Mouse (Mus musculus) thymus, postnatal 36 days (tissue): Measurements from ENCODE around the gene Lmo4.

Source experiments
- DNase-seq, 2 experiments: peaks; one replicate each; pipeline ENCODE4 v3.0.0; 2022; ENCODE audit warnings: mixed read lengths in 2 of 2

Gene Lmo4

DNA sequence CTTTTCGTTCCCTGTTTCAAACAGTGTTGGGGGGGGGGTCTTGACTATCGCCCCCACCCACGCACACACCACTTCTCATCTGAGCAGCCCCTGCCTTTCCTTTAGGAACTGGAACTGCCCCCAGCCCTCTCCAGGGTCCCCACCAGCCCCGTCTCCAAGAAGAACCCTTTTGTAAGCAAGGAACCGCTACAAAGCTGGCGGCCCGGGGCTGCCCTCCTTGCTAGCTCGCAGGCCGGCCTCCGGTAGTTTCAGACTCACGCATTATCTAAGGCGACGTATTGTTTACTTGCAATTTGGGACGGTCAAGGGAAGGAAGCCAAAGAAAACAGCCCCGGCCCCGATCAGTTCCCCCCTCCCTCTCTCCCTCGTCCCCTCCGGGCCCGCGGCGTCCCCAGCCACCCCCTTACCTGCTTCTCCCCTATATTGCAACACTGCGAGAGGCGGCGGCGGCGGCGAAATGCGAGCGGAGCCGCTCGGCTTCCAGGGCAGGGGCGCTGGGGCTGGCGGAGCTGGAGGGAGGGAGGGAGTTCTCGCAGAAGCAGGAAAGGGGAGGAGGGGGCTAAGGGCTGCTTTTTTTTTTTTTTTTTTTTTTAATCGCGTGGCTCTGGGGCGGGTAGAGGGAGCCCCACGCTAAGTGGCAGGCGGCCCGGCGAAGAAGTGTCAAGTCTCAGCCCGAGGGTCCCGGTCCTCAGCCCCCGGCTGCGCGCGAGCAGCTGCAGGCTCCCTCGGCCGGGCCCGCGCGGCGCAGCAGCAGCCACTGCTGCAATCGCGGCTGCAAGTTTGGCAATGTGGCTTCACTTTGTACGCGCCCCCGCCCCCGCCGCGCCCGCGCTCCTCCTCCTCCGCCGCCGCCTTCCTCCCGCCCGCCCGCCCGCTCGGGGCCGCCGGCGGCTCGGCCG, at the start of gene Lmo4:
Gene Lmo4, minus strand, starts transcription at position 808 of the 899 bp plus-strand sequence.
- peak; percentile 89 to 91 for DNase-seq

DNA sequence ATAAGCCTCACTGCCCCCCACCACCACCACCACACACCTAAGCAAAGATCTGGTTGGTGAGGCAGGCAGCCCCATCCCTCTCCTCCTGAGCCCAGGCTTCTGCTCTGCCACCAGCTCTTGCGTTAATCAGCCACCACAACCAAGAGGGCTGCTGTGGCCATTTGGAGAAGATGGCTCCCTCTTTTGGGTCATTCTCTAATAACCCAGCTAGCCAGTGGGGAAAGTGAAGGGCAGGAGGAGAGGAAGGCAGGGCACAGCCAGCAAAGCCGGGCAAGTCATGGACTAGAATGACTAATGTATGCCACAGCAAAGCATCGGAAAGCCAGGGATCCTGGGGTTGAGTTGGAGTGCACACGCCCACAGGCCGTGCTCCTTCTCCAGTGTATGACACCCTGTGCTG, 49.3 kb upstream of the Lmo4 start:
- no peak for DNase-seq

DNA sequence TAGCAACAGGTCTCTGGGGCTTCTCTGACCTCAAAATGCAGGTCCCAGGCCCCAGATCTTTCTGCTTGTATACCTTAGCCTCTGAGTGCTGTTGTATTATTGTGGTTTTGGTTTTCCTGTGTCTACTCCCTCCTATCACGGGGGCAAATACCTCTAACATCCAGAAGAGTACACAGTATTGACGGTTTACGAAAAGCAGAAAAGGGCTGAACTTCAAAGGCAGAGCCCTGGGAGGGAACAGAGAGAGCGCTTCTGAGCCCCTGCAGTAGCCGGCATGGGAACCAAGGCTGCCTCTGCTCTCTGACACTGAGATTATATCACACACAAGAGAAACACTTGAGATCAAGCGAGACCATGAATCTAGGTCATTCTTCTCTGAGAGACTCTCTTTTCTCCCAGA, 48.0 kb upstream of the Lmo4 start:
- DNase-seq: peak; percentile 41 to 62

DNA sequence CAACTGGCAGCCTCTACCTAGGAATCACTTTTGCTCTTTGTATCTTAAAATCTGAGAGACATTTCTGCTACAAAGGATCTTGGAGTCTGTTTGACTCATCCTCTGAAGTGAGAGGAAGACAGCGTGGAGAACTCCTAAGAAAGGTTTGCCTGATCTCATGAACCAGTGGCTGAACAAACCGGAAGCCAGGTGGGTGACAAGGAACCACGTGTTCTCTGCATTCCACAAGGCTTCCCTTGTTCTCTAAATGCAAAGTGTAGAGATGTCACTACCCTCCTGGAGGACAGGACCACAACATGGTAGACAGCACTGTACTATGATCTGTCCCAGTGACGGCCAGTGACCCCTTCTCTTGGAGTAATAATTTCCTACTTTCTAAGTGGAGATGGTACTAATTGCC, 47.1 kb upstream of the Lmo4 start:
- DNase-seq: no peak

DNA sequence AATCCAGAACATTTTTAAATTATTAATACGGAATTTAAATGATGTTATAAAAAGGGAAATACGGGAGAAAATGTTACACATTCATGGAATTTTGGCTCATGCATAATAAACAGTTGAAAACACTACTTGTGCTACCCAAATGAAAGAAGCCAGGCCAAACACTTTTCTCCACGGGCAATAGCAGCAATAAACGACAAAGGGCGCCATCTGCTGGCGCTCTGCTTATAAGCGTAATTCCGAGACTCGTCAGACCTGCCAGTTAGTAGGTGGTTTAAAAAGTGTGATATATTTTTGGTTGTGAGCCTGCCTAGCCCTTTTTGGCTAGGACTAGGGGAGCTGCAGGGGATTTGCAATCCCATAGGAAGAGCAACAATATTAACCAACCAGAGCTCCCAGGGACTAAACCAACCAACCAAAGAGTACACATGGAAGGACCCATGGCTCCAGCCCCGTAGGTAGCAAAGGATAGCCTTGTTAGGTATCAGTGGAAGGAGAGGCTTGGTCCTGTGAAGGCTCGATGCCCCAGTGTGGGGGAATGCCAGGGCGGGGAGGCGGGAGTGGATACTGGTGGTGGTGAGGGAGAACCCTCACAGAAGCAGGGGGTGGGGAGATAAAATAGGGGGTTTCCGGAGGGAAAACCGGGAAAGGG, 37.1 kb upstream of the Lmo4 start:
- DNase-seq: peak; percentile 75 to 78

DNA sequence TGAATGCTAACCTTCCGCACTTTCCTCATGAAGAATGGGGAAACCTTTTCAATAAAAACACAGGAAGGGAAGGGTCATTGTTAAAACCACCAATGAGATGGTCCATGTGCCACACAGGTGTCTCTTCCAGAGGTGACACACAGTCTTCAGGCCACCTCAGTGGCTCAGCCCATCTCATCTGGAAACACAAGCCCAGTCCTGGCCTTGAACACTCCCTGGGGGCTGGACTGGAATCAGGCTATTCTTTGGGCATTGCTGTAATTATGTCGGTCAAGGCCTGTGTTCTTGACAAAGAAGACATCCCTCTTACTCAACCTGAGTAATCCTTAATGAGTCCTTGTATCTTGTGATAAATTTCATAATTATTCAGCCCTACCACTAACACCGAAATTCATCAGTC, 36.1 kb upstream of the Lmo4 start:
- no peak for DNase-seq

GRCm38 (mm10) chr3:144238482-144238881, 33.5 kb upstream of the Lmo4 start:
- DNase-seq: no peak

GRCm38 (mm10) chr3:144232347-144233008, 27.5 kb upstream of the Lmo4 start:
- DNase-seq: no peak

- DNase-seq: no peak
Observed at GRCm38 (mm10) chr3:144231931-144232330, 26.9 kb upstream of the Lmo4 start.

GRCm38 (mm10) chr3:144231419-144231818, 26.4 kb upstream of the Lmo4 start:
- no peak for DNase-seq

GRCm38 (mm10) chr3:144230016-144230415, 25.0 kb upstream of the Lmo4 start:
- DNase-seq: no peak

- DNase-seq: no peak
Observed at GRCm38 (mm10) chr3:144229312-144229711, 24.3 kb upstream of the Lmo4 start.

GRCm38 (mm10) chr3:144225456-144226240, 20.6 kb upstream of the Lmo4 start:
- DNase-seq: no peak

GRCm38 (mm10) chr3:144224594-144224993, 19.6 kb upstream of the Lmo4 start:
- no peak for DNase-seq

GRCm38 (mm10) chr3:144223377-144224105, 18.5 kb upstream of the Lmo4 start:
- no peak for DNase-seq

DNA sequence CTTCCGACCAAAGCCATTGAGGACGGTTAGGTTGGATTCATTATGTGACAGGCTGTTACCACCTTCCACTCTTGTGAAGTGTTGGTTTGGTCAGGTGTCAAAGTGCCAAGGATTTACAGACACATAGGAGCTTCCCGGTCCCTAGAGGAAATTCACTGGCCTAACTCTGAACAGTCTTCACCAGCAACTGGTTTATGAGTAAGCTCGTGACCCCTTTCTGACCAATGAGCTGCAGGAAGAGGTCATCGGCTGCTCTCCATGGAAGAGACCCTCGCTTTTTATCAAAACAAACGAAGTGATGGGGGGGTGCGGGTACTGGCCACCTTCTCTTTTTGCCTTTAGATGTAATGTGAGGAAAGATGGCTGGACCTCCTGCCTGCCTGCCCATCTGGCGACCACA, 17.4 kb upstream of the Lmo4 start:
- no peak for DNase-seq

DNA sequence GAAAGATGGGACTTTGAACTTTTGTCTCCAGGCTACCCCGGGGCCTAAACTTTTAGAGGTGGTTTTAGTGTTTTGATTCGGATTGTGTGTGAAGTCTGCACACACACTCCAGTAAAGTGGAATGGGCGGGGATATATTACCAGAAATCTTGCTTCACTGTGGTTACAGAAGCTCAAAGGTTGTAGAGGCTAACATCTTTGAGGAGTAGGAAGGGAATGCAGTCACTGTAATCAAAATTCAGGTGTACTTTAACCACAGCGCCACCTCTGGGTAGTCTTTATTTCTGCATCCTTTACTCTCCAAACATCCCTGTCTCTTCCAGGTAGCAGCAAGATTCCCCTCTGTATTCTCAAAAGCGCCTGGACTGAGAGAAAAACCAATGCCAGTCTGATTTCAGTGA, 2.5 kb upstream of the Lmo4 start:
- peak; percentile 42 to 61 for DNase-seq

- no peak for DNase-seq
Observed at GRCm38 (mm10) chr3:144206942-144207341, 1.9 kb upstream of the Lmo4 start.

DNA sequence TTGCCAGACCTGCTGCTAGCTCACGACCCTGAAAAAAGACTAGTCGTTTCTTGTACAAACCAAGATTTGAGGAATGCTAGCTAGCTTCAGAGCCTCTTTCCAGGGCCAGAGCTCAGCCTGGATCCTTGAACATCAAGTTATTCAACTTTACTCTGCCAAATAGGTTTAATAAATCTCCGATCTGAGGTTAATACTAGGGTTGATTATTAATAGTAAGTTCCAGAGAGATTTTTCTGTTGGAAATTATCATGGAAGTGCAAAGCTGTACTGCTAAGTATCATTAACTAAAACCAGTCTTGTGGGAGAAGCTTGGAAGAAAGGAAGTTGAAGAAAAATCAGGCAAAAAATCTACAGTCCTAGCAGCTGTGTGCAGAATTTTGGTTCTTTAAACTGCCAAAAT, 1.2 kb upstream of the Lmo4 start:
- DNase-seq: no peak

- DNase-seq: peak; percentile 87 to 92
Observed at GRCm38 (mm10) chr3:144205351-144206153, 532 bp upstream of the Lmo4 start.

DNA sequence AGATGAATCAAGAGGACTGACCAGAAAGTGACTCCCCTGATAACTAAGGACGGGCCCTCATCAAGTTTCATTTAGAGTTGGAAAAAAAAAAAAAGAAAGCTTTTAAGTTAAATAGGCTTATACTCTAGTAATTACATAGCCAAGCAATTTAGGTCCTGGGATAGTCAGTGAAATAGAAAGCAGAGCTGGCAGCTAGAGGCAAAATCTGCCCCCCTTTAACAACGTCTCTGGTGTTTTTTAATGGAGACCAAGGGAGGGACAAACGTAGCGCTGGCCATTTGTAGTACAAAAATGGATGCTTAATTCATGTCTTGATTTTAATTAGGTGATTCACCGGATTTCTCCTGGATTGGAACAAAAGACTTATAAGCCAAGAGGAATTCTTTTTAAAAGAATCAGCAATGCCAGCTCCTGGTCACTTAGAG, 1.0 kb downstream of the Lmo4 start:
- no peak for DNase-seq
